9 mouse cellular contexts compared by ENCODE assay signal in the genomic region with DNA sequence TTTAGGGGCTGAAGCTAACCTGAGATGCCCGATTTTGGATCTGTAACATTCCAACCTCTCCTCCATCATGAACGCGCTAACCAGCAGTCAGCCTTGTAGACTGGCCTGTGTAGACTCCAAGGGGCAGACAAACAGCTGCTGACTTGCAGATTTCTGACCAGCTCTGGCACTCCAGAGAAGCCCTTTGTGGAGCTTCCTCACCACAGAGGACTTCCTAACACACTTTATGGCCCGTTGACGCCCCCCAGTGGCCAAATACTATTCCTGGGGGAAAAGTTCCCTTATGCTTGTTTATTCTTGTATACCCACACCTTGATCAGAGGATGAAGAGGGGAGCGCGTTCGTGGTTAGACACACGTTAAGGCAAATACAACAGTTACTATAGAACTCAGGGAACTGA. TPM values are rescaled to one million over a fixed set of nuclear protein-coding genes. Genes with fewer than 3 reads are reported as not detected.
DNase-seq lines count a peak whose midpoint lies in the region; ATAC-seq and TF ChIP-seq lines count a peak whose summit lies in the region.
"Had no signal": no experiment of that assay in that cellular context is flagged by ENCODE, and none has a peak within 500 bp of the region (broad histone marks: within the 10 kb centered on the region; RNA-seq: fewer than 3 reads in every experiment).

No protein-coding gene starts in this region.

- peak; percentile 49 to 65 for DNase-seq in cerebellum, adult 18-20 months
- no peak for DNase-seq in cerebellum, adult 9-10 months
- DNase-seq in 416B (ENCODE audit: low read depth): peak; percentile 96
- peak; percentile 59 to 86 for DNase-seq in adrenal gland, adult (ENCODE audit: inconsistent age in 2 of 2, low spot score in 1 of 2)
- DNase-seq in embryonic facial prominence, embryonic 11.5 days (ENCODE audit: low spot score): peak; percentile 53
- DNase-seq in kidney, postnatal 0 days (ENCODE audit: low spot score): peak; percentile 40
- DNase-seq in lung, postnatal 10 days: peak; percentile 53
- peak; percentile 37 to 56 for DNase-seq in spleen, postnatal 14 days (ENCODE audit: low spot score in 2 of 2)

- no peak overlapping the region for H3K4me3 ChIP-seq in embryonic facial prominence, embryonic 11.5 days (ENCODE audit: low read depth, low read length)
- H3K4me3 ChIP-seq in kidney, postnatal 0 days (replicated peaks; ENCODE audit: low read depth, low read length): no peak overlapping the region
- H3K4me3 ChIP-seq: hindbrain, embryonic 15.5 days had no signal

- peak; percentile 62 for TF ChIP-seq CTCF in kidney, postnatal 0 days (IDR thresholded peaks at IDR 0.05; ENCODE audit: low read depth)

- H3K36me3 ChIP-seq in embryonic facial prominence, embryonic 11.5 days (replicated peaks; ENCODE audit: control insufficient read depth, insufficient read depth, low read depth, low read length): no peaks in the 10 kb centered on the region
- H3K36me3 ChIP-seq in kidney, postnatal 0 days (ENCODE audit: insufficient read depth, low read length): no peaks in the 10 kb centered on the region
- H3K36me3 ChIP-seq: hindbrain, embryonic 15.5 days had no signal

- H3K4me2 ChIP-seq in embryonic facial prominence, embryonic 11.5 days (ENCODE audit: low read depth, low read length): no peak overlapping the region
- H3K4me2 ChIP-seq in kidney, postnatal 0 days (ENCODE audit: low read length): no peak overlapping the region
- H3K4me2 ChIP-seq: hindbrain, embryonic 15.5 days had no signal

- H3K27ac ChIP-seq in embryonic facial prominence, embryonic 11.5 days (replicated peaks; ENCODE audit: low read depth, low read length): no peak overlapping the region
- H3K27ac ChIP-seq in kidney, postnatal 0 days: no peak overlapping the region
- H3K27ac ChIP-seq: hindbrain, embryonic 15.5 days had no signal

- no peaks in the 10 kb centered on the region for H3K27me3 ChIP-seq in embryonic facial prominence, embryonic 11.5 days (ENCODE audit: control insufficient read depth, insufficient read depth, low read length)
- no peaks in the 10 kb centered on the region for H3K27me3 ChIP-seq in kidney, postnatal 0 days (ENCODE audit: insufficient read depth, low read length)
- H3K27me3 ChIP-seq: hindbrain, embryonic 15.5 days had no signal

- no peak overlapping the region for H3K9ac ChIP-seq in embryonic facial prominence, embryonic 11.5 days (replicated peaks; ENCODE audit: low read length)
- no peak overlapping the region for H3K9ac ChIP-seq in kidney, postnatal 0 days (ENCODE audit: low read depth, low read length)
- H3K9ac ChIP-seq: hindbrain, embryonic 15.5 days had no signal

- no peaks in the 10 kb centered on the region for H3K9me3 ChIP-seq in embryonic facial prominence, embryonic 11.5 days (replicated peaks; ENCODE audit: control insufficient read depth, low read length)
- H3K9me3 ChIP-seq in kidney, postnatal 0 days (replicated peaks; ENCODE audit: low read length): no peaks in the 10 kb centered on the region
- H3K9me3 ChIP-seq: hindbrain, embryonic 15.5 days had no signal

- ATAC-seq in embryonic facial prominence, embryonic 11.5 days (replicated peaks; ENCODE audit: insufficient number of reproducible peaks, low FRiP score, low TSS enrichment, low read depth): no peak; the same call in 1 of the 2 replicates
- no peak for ATAC-seq in kidney, postnatal 0 days (replicated peaks; ENCODE audit: low FRiP score, low read depth)

- H3K4me1 ChIP-seq in embryonic facial prominence, embryonic 11.5 days (ENCODE audit: control insufficient read depth, insufficient read depth, low read length): no peaks in the 10 kb centered on the region
- peaks cover 4% of the 10 kb centered on the region; the same call in 1 of the 2 replicates for H3K4me1 ChIP-seq in kidney, postnatal 0 days (replicated peaks; ENCODE audit: insufficient read depth, low read length)
- H3K4me1 ChIP-seq: hindbrain, embryonic 15.5 days had no signal

- WGBS in embryonic facial prominence, embryonic 11.5 days: 61% methylated on average over 9 of the region's 9 CpGs
- 56% methylated on average over 9 of the region's 9 CpGs for WGBS in kidney, postnatal 0 days

RNA-seq across cellular contexts. Expression of a gene that starts 12.8 kb away (rescaled TPM):
- 4.9 and 5.7 TPM in 2 replicates for polyA plus RNA-seq in embryonic facial prominence, embryonic 11.5 days (2014; fragmentation: Nextera tagmentation; extraction: Ambion mirVana)
- polyA plus RNA-seq in kidney, postnatal 0 days (2015; fragmentation: Nextera tagmentation; extraction: Ambion mirVana): 5.5 and 6.4 TPM in 2 replicates
